Mouse (Mus musculus) right cerebral cortex, adult 18-20 months (tissue): ENCODE results near the gene Mlxipl.

ENCODE experiments used
- DNase-seq: peaks from one replicate; pipeline ENCODE4 v3.0.0; 2022; ENCODE audit warnings: mixed read lengths

The Mlxipl gene

DNA sequence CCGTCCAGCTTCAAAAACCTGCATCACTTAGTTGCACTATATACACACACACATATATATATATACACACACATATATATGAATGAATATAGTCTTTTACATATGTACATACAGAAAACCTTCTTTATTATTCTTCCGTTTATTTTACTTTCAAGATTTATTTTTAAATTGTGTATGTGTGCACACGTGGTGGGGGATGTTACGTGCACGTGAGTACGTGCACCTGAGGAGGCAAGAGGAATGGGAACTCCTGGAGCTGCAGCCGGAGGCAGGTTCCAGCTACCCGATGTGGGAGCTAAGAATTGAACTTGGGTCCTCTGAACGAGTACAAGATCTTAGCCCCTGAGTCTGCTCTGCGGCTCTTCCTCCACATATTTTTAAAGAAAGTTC, 96.5 kb downstream of the Mlxipl start:
- DNase-seq: no peak

DNA sequence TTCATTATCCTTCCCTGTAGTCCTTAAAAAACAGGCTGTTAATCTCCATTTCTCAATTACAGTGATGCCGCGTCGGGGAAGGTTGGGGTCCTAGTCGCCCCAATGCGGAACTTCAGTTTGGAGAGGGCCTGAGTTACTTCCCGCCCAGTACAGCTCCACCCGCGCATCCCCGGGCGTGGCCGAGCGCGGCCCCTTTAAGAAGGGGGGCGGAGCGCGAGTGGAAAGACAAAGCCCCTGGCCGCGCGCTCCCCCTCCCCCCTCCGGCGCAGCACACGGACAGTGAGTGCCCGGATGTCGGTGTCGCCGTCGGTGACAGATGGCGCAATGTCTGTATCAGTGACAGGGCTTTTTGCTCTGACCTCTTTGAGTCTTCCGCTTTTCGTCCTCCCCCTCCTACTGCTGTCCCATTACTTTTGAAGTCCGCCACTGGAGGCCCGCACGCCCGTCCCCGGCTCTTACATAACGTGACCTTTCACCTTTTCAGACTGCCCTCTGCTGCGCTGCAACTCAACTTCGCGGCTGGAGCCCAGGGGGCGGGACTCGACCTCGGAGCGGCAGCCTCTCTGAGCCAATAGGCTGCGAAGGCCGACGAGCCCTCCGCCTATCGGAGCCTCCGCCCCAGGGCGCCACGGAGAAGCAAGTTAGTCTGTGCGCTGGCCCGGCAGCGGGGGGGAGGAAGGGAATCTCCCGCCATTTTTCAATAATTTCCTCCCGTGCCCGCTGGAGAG, 97.1 kb downstream of the Mlxipl start, which contains the start of gene Baz1b:
Gene Baz1b, plus strand, starts transcription at position 644 of the 728 bp plus-strand sequence.
- DNase-seq: peak; percentile 99

GRCm38 (mm10) chr5:135187349-135188213, 97.9 kb downstream of the Mlxipl start:
- DNase-seq: peak; percentile 32
